In the genomic region with DNA sequence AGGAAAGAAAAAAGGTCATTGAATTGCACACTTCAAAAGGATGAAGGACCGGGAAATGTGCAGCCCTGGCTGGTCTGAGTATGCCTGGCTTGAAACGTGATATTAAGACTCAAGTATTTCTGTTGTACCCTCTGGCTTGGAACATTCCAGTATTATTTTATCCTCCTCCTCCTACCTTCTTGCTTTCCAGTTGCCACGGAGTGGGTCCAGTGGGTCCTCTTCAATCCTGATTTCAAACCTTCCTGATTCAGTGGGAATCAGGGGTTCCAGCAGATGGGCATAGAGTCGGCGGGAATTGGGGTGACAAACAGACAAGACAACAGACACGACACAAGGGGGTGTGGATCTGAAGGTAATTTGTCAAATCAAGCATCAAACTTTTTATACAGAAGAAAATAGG, we compare ENCODE assay signal across 14 mouse cellular contexts.
"Had no signal": no experiment of that assay in that cellular context is flagged by ENCODE, and none has a peak within 500 bp of the region (broad histone marks: within the 10 kb centered on the region; RNA-seq: fewer than 3 reads in every experiment).

No protein-coding gene starts in this region.

- ATAC-seq: intestine, embryonic 15.5 days; midbrain, embryonic 13.5 days had no signal

- H3K9me3 ChIP-seq: intestine, embryonic 15.5 days; limb, embryonic 15.5 days; midbrain, embryonic 13.5 days; neural tube, embryonic 15.5 days had no signal

- DNase-seq: kidney, adult 18-20 months; kidney, postnatal 14 days; lung, embryonic 14.5 days; lung, postnatal 10 days; right cerebral cortex, adult 18-20 months; right cerebral cortex, postnatal 25 days; thymus, postnatal 14 days had no signal

- H3K4me2 ChIP-seq: intestine, embryonic 15.5 days; limb, embryonic 15.5 days; lung, embryonic 14.5 days; midbrain, embryonic 13.5 days; neural tube, embryonic 15.5 days had no signal

- H3K36me3 ChIP-seq: intestine, embryonic 15.5 days; limb, embryonic 15.5 days; midbrain, embryonic 13.5 days; neural tube, embryonic 15.5 days had no signal

- H3K4me3 ChIP-seq: intestine, embryonic 15.5 days; limb, embryonic 15.5 days; midbrain, embryonic 13.5 days; myocyte; neural tube, embryonic 15.5 days had no signal

- H3K27ac ChIP-seq: intestine, embryonic 15.5 days; limb, embryonic 15.5 days; macrophage; midbrain, embryonic 13.5 days; neural tube, embryonic 15.5 days; stomach, postnatal 0 days had no signal

- H3K27me3 ChIP-seq: intestine, embryonic 15.5 days; limb, embryonic 15.5 days; midbrain, embryonic 13.5 days; neural tube, embryonic 15.5 days had no signal

- H3K9ac ChIP-seq: intestine, embryonic 15.5 days; limb, embryonic 15.5 days; lung, embryonic 14.5 days; midbrain, embryonic 13.5 days; neural tube, embryonic 15.5 days had no signal
